Mouse (Mus musculus) urinary bladder, postnatal 4 days (tissue): ENCODE measurements at regions not wholly inside any gene's neighbourhood (a gene's known extent, or its start where the extent isn't known, plus 50 kb on each side); places are given as distances from the start of the nearest gene placed in this dataset.

Source experiments
- DNase-seq, 2 experiments: peaks; one replicate each; pipeline ENCODE4 v3.0.0; 2021 to 2022; ENCODE audit warnings: low spot score in 2 of 2

DNA sequence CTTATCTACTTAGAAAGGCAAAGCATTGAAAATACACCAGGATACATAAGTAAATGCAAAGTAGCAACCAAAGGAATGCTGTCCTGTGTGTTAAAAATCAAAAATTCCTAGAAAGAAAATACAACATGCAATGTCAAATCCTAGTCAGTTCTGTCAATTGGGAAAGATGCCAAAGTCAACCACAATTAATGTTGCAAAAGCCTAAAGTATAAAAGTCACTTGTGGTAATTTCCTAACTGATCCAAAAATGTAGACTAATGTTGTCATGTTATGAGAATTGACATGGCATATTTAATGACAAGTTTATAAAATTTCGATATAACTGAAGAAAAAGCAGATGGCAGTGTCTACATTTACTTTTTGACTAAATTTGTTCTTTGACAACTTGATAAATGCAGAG is 822.8 kb downstream of the Adgrl2 start:
- DNase-seq: no peak

DNA sequence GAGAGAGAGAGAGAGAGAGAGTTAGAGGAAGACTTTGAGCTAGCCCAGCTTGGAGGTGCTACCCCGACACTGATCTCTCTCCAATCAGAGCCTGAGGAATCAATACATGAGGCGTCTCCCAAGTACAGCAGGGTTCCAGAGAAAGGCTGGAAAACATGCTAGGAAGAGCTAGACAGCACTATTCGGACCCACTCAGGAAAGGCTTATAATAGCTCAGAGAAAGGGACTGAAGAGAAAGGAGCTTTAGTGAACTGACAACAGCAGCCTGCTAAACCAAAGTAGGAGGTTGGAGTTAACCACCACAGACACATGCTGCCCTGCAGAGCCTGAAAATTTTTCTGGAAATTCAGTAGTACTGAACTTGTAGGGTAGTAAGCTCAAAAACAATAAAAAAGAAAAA is 831.3 kb downstream of the Adgrl2 start:
- DNase-seq: no peak

DNA sequence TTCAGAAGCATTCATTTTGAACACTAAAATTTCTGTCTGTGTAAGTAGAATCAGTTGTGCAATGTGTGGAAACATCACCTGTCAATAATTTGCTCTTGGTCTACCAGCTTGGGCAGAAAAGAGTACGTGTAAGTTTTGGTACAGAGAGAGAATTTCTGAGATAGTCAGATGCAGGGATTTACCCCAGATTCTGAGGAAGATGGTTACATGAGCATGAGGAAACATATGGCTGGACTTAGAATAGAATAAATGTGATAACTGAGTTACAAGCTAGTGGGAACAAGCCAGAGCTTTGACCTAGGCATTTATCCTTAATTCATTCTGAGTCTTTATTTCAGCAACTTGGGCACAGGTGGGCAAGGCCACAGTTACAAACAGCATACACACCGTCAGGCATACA is 831.8 kb downstream of the Adgrl2 start:
- no peak for DNase-seq

- no peak for DNase-seq
Observed at GRCm38 (mm10) chr3:148143776-148144175, 846.6 kb downstream of the Adgrl2 start.

- DNase-seq: no peak
Observed at GRCm38 (mm10) chr3:148136791-148137251, 853.5 kb downstream of the Adgrl2 start.

DNA sequence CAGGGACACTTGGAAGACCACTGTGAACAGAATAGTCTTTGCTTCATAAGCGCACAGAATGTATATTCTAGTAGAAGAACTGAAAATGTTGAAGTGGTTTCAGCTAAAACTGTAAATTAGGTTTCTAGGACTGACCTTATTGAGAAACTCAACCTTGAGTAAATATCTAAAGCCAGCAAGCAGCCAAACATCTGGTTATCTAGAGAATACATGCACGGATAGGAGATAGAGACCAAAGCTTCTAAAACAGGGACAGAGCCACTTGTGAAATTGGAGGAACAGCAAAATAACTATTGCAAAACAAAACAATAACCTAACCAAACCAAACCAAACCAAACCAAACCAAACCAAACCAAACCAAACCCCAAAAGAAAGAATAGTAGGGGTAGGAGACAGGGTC is 855.7 kb downstream of the Adgrl2 start:
- DNase-seq: no peak

GRCm38 (mm10) chr3:148115576-148115975 is 874.8 kb downstream of the Adgrl2 start:
- DNase-seq: no peak

GRCm38 (mm10) chr3:148112204-148112603 is 878.2 kb downstream of the Adgrl2 start:
- no peak for DNase-seq

GRCm38 (mm10) chr3:148107031-148107430 is 883.3 kb downstream of the Adgrl2 start:
- DNase-seq: no peak

DNA sequence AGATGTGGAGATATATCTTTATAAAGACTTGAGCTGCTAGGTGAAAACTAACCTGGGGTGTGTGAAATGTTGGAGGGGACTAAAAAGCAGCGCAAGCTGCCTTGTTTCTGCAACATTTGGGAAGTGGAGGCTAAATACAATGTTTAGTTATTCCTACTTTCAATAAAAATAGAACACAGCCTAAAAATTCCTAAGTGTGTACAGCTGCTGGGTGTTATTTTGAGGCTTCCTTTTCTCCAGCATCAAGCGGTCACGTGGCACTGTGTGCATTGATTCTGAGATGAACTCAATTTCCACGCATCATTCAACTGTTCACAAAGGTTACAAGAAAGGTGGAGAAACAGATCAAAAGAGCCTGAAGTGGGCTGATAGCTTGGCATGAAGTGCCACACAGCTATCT is 896.4 kb downstream of the Adgrl2 start:
- DNase-seq: no peak

- no peak for DNase-seq
Observed at GRCm38 (mm10) chr3:148075841-148076240, 914.5 kb downstream of the Adgrl2 start.

DNA sequence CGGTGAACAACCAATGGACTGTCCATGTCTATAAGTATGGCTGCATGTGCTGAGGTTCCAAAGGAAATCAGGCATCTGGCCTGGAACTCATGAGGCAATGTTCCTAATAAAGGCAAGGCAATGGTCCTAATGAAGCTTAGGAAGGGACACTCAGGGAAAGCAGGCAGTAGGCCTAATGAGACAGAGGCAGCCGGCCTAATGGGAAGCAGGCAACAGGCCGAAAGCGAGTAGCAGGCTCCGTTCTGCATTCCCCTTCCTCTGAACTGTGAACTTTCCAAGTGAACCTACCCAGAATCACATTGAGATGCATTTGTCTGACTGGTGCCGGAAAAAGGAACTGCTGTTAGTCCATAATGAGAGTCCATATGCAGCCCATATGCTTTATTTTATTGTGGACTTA is 923.7 kb downstream of the Adgrl2 start:
- no peak for DNase-seq

DNA sequence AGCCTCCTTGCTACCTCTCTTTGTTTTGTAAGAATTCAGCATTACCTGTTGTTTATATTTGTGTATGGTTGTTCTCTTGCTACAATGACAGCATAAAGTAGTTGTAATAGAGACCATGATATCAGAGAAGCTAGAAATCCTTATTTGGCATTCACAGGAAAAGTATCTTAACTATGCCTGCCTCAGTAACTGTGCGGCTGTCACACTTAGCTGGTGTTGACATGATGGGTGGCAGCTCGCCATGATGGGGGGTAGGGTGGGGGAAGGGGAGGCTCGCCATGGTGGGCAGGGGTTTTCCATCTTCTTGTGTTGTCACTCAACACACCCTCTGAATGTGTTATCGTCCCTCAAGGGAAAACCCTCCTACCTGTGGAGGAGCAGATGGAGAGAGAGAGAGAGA is 934.3 kb downstream of the Adgrl2 start:
- no peak for DNase-seq

DNA sequence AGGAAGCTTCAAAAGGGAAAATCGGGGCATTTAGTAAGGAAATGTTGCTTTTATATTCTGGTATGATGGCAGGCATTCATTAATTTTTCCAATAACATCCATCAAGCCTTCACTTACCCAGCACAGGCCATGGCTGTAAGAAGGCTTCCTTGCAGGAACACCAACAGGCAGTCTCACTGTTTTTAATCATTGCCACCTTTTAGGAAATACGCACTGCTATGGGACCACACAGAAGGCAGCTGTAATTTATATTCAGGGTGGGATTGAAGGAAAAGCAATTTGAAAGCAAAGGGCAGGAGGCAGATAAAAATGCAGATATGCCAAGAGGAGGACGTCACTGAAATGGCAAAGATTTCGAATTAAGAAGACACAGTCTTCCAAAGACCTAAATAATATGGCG is 937.8 kb downstream of the Adgrl2 start:
- no peak for DNase-seq

- no peak for DNase-seq
Observed at GRCm38 (mm10) chr3:148048247-148048646, 942.1 kb downstream of the Adgrl2 start.

GRCm38 (mm10) chr3:148032532-148032931 is 957.8 kb downstream of the Adgrl2 start:
- no peak for DNase-seq

DNA sequence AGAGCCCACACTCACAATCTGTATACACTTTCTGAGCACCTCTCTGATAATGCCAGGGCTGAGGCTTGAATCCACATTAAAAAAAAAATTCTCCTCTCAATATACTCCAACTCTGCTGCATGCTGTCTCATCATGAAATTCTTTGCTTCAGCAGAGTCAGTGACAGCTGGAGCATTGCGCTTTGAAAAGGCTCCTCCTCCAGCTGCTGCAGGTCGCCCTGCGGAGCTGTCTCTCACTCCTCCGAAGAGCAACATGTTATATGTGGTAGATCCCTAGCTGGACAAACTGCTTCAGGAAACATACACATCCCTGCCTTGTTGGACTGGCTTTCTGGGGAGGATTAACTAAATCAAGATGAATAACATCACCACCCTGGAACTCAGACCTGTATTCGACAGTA is 984.5 kb downstream of the Adgrl2 start:
- DNase-seq: no peak

DNA sequence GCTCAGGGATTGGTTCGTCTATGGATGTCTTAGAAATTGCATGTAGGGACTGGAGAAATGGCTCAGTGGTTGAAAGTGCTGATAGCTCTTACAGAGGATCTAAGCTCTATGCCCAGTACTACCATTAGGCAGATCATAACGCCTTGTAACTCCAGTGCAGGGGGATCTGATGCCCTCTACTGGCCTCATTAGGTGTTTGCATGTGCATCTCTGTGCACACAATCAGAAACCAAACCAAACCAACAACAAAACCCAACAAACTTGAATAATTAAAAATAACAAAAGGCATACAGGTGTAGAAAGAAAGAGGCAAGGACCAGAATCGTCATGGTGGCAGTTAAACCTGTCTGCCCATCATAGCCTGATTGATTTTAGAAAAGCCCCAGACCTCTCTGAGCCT is 986.3 kb downstream of the Adgrl2 start:
- no peak for DNase-seq

DNA sequence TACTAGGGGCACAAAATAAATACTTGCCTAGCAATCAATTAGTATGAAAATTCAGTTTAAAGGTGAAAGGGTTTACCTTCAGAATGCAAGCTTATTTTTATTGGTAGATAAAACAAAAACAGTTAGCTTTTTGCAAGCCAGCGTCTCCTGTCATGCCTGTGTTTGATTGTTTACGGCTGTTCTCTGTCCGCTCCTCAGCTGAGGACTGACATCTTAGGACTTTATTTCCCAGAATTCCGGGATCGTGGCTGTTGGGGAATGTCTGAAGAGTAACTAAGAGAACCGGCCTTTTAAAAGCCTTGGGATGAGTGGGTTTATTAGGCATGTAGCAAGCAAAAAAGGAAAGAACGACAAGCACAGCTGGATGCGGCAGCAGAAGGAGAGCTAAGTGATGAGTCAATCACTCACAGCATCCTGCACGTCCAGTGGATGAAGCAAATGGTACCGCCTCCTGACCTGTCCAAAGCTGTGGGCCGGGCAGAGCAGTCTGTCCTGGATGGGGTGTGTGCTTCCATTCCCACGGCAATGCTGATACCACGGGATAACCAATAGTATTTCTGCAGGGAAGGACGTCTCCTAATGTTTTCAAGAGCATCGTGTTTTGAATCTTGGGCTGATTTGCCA is 990.9 kb downstream of the Adgrl2 start:
- DNase-seq: no peak

DNA sequence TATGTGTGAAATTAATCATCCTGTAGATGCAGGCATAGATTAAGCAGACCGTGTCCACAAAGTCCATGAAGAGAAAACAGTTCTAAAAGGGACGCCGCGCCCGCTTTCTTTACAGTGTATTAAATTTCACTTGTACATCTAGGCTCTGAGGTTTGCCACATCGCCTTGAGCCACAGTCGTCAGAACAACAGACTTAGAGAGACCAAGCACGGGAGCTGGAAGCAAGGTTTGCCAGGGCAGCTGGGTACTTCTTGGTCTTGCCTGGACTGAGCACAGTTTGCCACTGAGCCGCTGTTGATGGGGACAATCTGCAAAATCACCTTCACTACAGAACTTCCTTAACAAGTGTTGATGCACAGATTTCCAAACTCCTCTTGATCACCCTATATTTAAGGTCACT is 998.6 kb downstream of the Adgrl2 start:
- no peak for DNase-seq

DNA sequence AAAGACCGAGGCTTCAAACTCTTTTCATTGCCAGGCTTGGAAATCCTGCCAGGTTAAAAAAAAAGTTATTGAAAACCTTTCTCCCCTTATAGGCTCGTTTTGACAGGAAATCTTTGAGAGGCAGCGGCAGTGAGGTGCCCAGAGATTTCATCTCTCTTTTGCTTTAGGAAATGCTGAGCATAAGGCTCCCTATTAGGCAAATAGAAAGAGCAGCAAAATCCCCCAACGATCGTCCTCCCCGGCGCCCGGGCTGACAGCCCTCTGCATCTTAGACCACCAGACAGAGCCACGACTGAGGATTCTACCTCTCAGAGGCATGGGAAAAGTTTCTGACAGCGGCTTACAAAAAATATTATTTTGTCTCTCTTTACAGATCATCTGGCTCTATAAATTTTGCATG is 999.5 kb downstream of the Adgrl2 start:
- DNase-seq: no peak

- no peak for DNase-seq
Observed at GRCm38 (mm10) chr3:147982831-147983230, 1007.5 kb downstream of the Adgrl2 start.

DNA sequence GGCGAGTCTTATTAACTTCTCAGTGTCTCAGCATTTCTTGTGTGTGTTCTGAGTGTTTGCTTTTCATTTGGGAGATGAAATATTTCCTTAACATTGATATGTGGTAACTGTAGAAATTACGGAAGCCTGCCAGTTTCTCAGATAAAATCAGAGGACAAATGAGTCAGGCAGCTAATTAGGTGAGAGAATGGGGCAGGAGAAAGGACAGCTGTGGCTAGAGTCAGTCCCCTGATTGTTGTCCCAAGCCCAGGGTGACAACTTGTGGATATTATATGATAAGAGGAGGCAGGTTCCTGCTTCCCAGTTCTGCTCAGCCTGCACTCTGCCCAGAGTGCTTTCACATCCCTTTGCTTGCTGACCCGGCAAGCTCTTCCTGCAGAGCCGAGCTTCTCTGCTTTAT is 1008.7 kb downstream of the Adgrl2 start:
- DNase-seq: no peak

DNA sequence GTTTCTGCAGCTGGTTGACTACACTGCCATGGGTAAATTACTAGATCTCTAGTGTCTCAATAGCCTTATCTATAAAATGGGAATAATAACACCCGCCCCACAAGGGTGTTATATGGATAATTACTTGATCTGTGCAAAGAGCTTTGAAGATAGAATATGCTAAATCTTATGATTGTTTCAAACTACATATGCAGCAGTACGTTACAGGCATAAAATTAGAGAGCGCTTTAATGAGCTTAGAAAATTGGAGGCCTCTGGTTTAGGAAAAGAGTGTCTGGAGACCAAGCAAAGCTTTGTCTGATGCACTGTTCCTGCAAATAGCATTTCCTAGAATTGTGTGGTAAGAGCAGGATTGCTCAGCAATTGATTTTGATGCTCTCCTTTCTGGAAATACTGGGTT is 1013.8 kb downstream of the Adgrl2 start:
- no peak for DNase-seq
